Mouse (Mus musculus) testis, adult 2 months (tissue): Measurements from ENCODE around the gene Tppp2. TPM values are rescaled to one million over a fixed set of nuclear protein-coding genes. Genes with fewer than 3 reads are reported as not detected.
A peak's percentile ranks its signal among the peaks of the same experiment; 100 is the strongest.

ENCODE experiments used
- H3K27ac ChIP-seq: fragments of 200-500 bp; 2 replicates; pipeline ENCODE4 v1.5.1; 2012; ENCODE audit warnings: low read depth, low read length; ENCODE audit not compliant: control insufficient read depth, insufficient read depth
- H3K27me3 ChIP-seq: fragments of 200-500 bp; 2 replicates; pipeline ENCODE4 v1.6.1; 2012; ENCODE audit warnings: mild to moderate bottlenecking, low read length, moderate library complexity; ENCODE audit not compliant: control insufficient read depth, insufficient read depth
- H3K36me3 ChIP-seq: fragments of 200-500 bp; 2 replicates; pipeline ENCODE4 v1.6.1; 2012; ENCODE audit warnings: mild to moderate bottlenecking, low read length; ENCODE audit not compliant: control insufficient read depth, insufficient read depth
- H3K4me1 ChIP-seq: fragments of 200-500 bp; 2 replicates; pipeline ENCODE4 v1.6.1; 2012; ENCODE audit warnings: low read length; ENCODE audit not compliant: control insufficient read depth, insufficient read depth
- H3K4me3 ChIP-seq: fragments of 200-500 bp; 2 replicates; pipeline ENCODE4 v1.5.1; 2012; ENCODE audit warnings: low read depth, mild to moderate bottlenecking, low read length, moderate library complexity, mixed read lengths; ENCODE audit not compliant: control insufficient read depth
- CTCF ChIP-seq: fragments of 200-500 bp; IDR thresholded peaks from 2 replicates; pipeline ENCODE4 v1.5.1; 2012; ENCODE audit warnings: low read depth, mild to moderate bottlenecking, inconsistent platforms, low read length, moderate library complexity; ENCODE audit not compliant: control insufficient read depth, insufficient read depth, insufficient replicate concordance
- POLR2A ChIP-seq: fragments of 200-500 bp; IDR thresholded peaks from 2 replicates; pipeline ENCODE4 v1.6.1; 2012; ENCODE audit warnings: low read depth, mild to moderate bottlenecking, inconsistent platforms, low read length, moderate library complexity; ENCODE audit not compliant: control insufficient read depth
- polyA plus RNA-seq: library from polyadenylated mRNA; depleted of rRNA; stranded (reverse); fragments of >200 nt; gene quantifications from 2 replicates; pipeline ENCODE4 v1.2.3, GENCODE M21; 2012

Tppp2 gene
- polyA plus RNA-seq, 1 experiment: 181 TPM

DNA sequence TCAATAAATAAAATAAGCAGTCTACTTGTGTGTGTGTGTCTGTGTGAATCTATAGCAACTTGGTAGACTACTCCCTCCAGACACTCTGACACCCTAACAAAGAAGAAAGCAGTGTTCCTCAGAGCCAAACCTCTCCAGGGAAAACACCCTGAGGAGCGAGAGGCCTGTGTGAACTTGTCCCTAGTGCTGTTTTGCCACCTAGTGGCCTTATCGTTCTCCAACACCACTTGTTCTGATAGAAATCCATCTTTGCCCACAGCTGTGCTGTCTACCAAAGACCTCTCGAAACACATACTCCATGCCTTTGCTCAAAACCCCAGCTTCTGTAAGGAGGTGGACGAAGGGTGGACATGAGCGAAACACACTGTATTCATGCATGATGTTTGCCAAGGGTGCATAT, 12.6 kb downstream of the Tppp2 start:
- H3K4me3 ChIP-seq: no peak overlapping the region
- H3K27me3 ChIP-seq: no peaks in the 10 kb centered on the region
- no peaks in the 10 kb centered on the region; the same call in 1 of the 2 replicates for H3K4me1 ChIP-seq
- TF ChIP-seq CTCF (0 out of 2 replicates have a peak, but pooled peaks have one; percentile 18), POLR2A (no peak)
- no peaks in the 10 kb centered on the region for H3K36me3 ChIP-seq
- no peak overlapping the region for H3K27ac ChIP-seq

DNA sequence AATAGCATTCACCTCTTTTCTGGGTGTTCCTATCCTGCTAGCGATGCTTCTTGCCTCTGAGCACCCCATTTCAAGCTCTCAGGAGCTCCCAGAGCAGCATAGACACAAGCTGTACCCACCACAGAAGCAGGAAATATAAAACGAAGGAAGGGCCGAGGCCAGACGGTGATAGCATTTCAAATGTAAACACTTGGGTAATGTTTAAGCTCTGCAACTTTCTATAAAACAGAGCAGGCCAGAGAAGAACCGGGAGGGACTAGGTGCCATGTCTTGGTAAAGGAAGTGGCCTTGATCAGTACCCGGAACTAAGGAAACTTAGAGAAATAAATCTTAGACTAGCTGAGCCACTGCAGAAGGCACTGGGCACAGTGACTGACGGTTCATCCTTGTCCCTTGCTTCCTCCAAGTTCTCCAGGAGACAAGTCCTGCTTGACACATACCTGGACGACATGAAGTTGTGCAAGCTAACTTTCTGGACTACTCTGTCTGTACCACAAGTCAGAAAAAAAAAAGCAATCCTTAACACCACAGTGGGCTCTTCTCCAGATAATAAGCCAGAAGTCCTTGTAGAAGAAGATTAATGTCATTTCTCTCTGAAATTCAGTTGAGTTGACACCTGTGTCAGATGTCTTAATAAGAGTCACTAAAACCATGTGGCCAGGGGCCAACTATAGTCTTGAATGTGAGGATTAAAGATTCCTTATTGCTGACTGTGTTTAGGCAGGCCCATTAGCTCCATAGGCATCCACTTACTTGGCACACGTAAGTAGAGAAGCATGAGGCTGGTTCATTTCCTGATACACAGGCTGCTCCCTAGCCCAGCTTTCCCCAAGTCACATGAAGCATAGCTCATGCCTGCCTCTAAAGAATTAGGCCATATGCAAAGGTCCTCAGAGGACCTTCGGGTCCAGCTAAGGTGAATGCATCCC, 14.1 kb downstream of the Tppp2 start:
- Histone ChIP-seq H3K4me1 (no peaks in the 10 kb centered on the region; the same call in 1 of the 2 replicates), H3K4me3 (no peak overlapping the region), H3K27me3 (no peaks in the 10 kb centered on the region), H3K27ac (no peak overlapping the region), H3K36me3 (no peaks in the 10 kb centered on the region)
- TF ChIP-seq CTCF (no peak), POLR2A (no peak)

DNA sequence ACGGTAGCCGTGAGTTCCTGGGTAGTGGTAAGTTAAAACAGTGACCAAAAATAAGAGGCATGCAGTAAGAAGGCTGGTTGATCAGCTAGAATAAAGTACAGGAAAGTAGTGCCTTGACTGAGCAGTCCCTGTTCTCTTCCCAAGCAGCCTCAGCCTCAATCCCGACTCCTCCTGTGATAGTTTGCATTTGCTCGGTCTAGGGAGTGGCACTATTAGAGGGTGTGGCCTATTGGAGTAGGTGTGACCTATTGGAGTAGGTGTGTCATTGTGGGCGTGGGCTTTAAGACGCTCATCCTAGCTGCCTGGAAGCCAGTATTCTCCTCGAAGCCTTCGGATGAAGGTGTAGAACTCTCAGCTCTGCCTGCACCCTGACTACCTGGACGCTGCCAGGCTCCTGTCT, 20.8 kb downstream of the Tppp2 start:
- Histone ChIP-seq H3K4me3 (no peak overlapping the region), H3K27me3 (no peaks in the 10 kb centered on the region), H3K27ac (no peak overlapping the region), H3K36me3 (no peaks in the 10 kb centered on the region), H3K4me1 (peaks cover 11% of the 10 kb centered on the region)
- no peak for TF ChIP-seq CTCF
- TF ChIP-seq POLR2A: no peak

DNA sequence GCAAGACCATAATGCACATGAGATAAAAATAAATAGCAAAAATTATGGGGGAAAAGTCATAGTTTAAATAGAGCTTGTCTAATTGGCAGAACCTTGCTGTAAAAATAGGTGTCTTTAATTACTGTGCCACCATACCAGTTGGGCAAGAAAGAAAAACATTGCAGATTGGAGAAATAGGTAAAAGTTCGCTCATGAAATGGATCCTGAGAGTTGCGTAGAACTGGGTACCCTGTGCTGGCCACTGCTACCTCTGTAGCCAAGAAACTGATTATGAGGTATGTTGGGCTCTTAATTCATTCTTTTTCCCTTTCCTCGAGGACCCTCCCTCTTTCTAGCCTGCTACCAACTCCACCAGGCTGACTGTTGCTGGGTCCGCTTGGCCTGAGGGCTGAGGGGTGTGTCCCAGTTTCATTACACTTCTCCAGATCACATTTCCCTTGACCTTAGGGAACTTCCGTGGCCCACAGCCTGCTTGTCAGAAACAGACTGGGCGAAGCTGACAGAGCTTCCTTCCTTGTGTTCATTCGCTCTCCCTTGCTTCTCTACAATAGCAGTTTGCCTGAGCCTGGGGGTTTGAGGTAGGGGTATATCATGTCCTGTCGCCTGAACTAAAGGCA, 22.8 kb downstream of the Tppp2 start:
- no peak overlapping the region for H3K4me3 ChIP-seq

DNA sequence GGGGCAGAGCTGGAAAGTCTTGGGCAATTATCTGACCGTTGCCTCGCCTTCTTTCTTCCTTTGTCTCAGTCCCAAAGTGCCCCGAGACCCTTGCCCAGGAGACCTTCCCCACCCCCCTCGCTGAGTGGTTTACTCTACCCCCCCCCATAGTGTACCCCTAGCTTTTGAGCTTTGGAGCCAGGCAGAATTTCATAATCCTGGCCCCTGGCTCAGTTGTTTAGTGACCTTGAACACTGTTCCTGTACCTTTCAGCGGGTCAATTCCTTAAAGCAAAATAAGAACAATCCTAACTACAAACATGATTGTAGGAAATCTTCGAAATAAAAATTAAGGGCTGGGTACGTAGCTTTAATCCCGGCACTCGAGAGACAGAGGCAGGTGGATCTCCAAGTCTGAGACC, 23.4 kb downstream of the Tppp2 start:
- Histone ChIP-seq H3K27me3 (no peaks in the 10 kb centered on the region), H3K36me3 (no peaks in the 10 kb centered on the region), H3K27ac (no peak overlapping the region), H3K4me1 (peaks cover 11% of the 10 kb centered on the region), H3K4me3 (no peak overlapping the region)
- no peak for TF ChIP-seq POLR2A
- TF ChIP-seq CTCF: no peak

More for the DNA sequence above, 22.8 kb downstream of the Tppp2 start:
- peaks cover 11% of the 10 kb centered on the region for H3K4me1 ChIP-seq
- no peaks in the 10 kb centered on the region for H3K36me3 ChIP-seq
- no peak for TF ChIP-seq POLR2A
- no peak for TF ChIP-seq CTCF
- H3K27ac ChIP-seq: 0 out of 2 replicates have a peak overlapping the region, but pooled peaks have one; percentile 1
- H3K27me3 ChIP-seq: no peaks in the 10 kb centered on the region

DNA sequence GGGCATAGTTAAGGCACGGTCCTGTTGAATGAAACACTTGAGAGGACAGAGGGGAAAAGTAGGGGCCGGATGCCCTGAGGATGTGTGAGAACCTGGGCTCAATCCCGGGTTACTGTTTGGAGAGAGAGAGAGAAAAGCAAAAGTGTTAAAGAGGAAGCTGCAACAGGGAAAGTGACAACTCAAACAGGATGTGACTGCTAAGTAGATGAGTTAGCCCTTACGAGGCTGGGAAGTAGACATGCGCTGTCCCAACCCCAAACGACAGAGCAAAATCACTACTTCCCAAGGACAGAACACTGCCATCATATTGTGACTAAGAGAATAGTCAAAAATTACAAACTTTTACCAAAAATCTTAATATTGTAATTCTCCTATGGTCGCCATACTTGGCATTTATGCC, 24.0 kb downstream of the Tppp2 start:
- H3K27ac ChIP-seq: no peak overlapping the region
- H3K27me3 ChIP-seq: no peaks in the 10 kb centered on the region
- no peaks in the 10 kb centered on the region for H3K36me3 ChIP-seq
- H3K4me3 ChIP-seq: no peak overlapping the region
- TF ChIP-seq CTCF (no peak), POLR2A (no peak)
- H3K4me1 ChIP-seq: peaks cover 11% of the 10 kb centered on the region

DNA sequence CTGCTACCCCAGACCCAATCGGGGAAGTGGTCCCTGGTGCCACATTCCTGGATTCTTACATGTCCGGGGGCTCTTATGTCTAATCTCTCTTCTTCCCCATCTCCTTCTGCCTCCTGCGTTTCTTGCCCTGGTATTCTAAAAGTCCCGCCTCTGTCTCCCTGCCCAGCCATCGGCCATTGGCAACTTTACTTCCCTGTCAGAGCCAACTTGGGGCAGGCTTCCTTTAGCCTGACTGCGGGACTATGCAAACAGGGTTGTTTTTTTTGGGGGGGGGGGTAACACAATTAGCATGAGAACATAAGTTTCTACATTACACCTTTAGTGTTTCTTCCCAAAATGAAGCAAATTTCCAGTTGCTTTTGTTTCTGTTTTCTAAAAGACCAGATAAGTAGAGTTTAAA, 25.1 kb downstream of the Tppp2 start:
- H3K4me1 ChIP-seq: peaks cover 11% of the 10 kb centered on the region

More for the DNA sequence above, 25.1 kb downstream of the Tppp2 start:
- Histone ChIP-seq H3K27me3 (no peaks in the 10 kb centered on the region), H3K4me3 (peak overlapping the region; percentile 27), H3K27ac (no peak overlapping the region), H3K36me3 (no peaks in the 10 kb centered on the region)
- no peak for TF ChIP-seq CTCF
